In genomic region chr7:133684701-133685100, GRCm38 (mm10) we compare ENCODE assay signal across 31 mouse cellular contexts. TPM values are rescaled to one million over a fixed set of nuclear protein-coding genes. Genes with fewer than 3 reads are reported as not detected.
A peak's percentile ranks its signal among the peaks of the same experiment; 100 is the strongest.
DNase-seq lines count a peak whose midpoint lies in the region; ATAC-seq lines count a peak whose summit lies in the region.
"Had no signal": no experiment of that assay in that cellular context is flagged by ENCODE, and none has a peak within 500 bp of the region (broad histone marks: within the 10 kb centered on the region; RNA-seq: fewer than 3 reads in every experiment).

No protein-coding gene starts in this region.

- H3K4me2 ChIP-seq in liver, embryonic 15.5 days, result no peak overlapping the region
- no peak overlapping the region for H3K4me2 ChIP-seq in intestine, embryonic 16.5 days (ENCODE audit: low read depth, low read length)
- H3K4me2 ChIP-seq: embryonic facial prominence, embryonic 13.5 days; forebrain, embryonic 12.5 days; forebrain, embryonic 15.5 days; heart, embryonic 11.5 days; hindbrain, embryonic 13.5 days had no signal

- no peaks in the 10 kb centered on the region for H3K4me1 ChIP-seq in liver, embryonic 15.5 days (replicated peaks)
- no peaks in the 10 kb centered on the region for H3K4me1 ChIP-seq in intestine, embryonic 16.5 days (ENCODE audit: control insufficient read depth, insufficient read depth, low read length)
- H3K4me1 ChIP-seq: embryonic facial prominence, embryonic 10.5 days; embryonic facial prominence, embryonic 13.5 days; forebrain, embryonic 12.5 days; forebrain, embryonic 15.5 days; hindbrain, embryonic 10.5 days; hindbrain, embryonic 13.5 days had no signal

- 0 out of 2 replicates have a peak, but pooled peaks have one; percentile 6 for ATAC-seq in liver, embryonic 15.5 days (ENCODE audit: insufficient read depth)
- peak; percentile 89 for ATAC-seq in common myeloid progenitor, adult 5-6 weeks (replicated peaks; ENCODE audit: low read depth, poor library complexity, severe bottlenecking)
- peak; percentile 53 for ATAC-seq in megakaryocyte, adult 5-6 weeks (ENCODE audit: poor library complexity, severe bottlenecking)
- no peak for ATAC-seq in intestine, embryonic 16.5 days
- ATAC-seq: forebrain, embryonic 15.5 days; hindbrain, embryonic 16.5 days; Patski had no signal

- WGBS in liver, embryonic 15.5 days (ENCODE audit: insufficient replicate concordance), result 77% methylated on average over 6 of the region's 6 CpGs
- 89% methylated on average over 6 of the region's 6 CpGs for WGBS in intestine, embryonic 16.5 days

- no peak overlapping the region for H3K4me3 ChIP-seq in liver, embryonic 15.5 days (replicated peaks)
- H3K4me3 ChIP-seq in intestine, embryonic 16.5 days (ENCODE audit: low read length), result no peak overlapping the region
- H3K4me3 ChIP-seq: embryonic facial prominence, embryonic 10.5 days; embryonic facial prominence, embryonic 13.5 days; erythroblast, embryonic 14.5 days; forebrain, embryonic 12.5 days; forebrain, embryonic 15.5 days; hindbrain, embryonic 10.5 days; hindbrain, embryonic 13.5 days had no signal

- no peaks in the 10 kb centered on the region for H3K9me3 ChIP-seq in liver, embryonic 15.5 days (replicated peaks)
- H3K9me3 ChIP-seq in intestine, embryonic 16.5 days (ENCODE audit: control insufficient read depth, low read length), result peaks cover 8% of the 10 kb centered on the region; the same call in 1 of the 2 replicates
- H3K9me3 ChIP-seq: forebrain, embryonic 15.5 days had no signal

- peaks cover 60% of the 10 kb centered on the region for H3K36me3 ChIP-seq in liver, embryonic 15.5 days (replicated peaks)
- peaks cover 14% of the 10 kb centered on the region; the same call in 1 of the 2 replicates for H3K36me3 ChIP-seq in intestine, embryonic 16.5 days (ENCODE audit: control insufficient read depth, insufficient read depth, low read length)

- no peak overlapping the region for H3K9ac ChIP-seq in liver, embryonic 15.5 days
- no peak overlapping the region for H3K9ac ChIP-seq in intestine, embryonic 16.5 days (ENCODE audit: low read depth, low read length)
- H3K9ac ChIP-seq: embryonic facial prominence, embryonic 13.5 days; forebrain, embryonic 12.5 days; forebrain, embryonic 15.5 days; hindbrain, embryonic 13.5 days had no signal

- no peaks in the 10 kb centered on the region for H3K27me3 ChIP-seq in liver, embryonic 15.5 days
- H3K27me3 ChIP-seq in intestine, embryonic 16.5 days (replicated peaks; ENCODE audit: control insufficient read depth, insufficient read depth, low read length), result no peaks in the 10 kb centered on the region
- H3K27me3 ChIP-seq: embryonic facial prominence, embryonic 13.5 days; forebrain, embryonic 12.5 days; forebrain, embryonic 15.5 days; hindbrain, embryonic 13.5 days; Patski had no signal

- no peak for DNase-seq in liver
- DNase-seq in layer of hippocampus, adult 18-20 months (ENCODE audit: low spot score in 2 of 2), result no peak
- DNase-seq in cerebellum, postnatal 36 days, result no peak
- DNase-seq: adrenal gland, postnatal 10 days; adrenal gland, postnatal 36 days; cerebellum, adult 18-20 months; cerebellum, adult 9-10 months; cerebellum, postnatal 14 days; embryo, embryonic 11 days; gastrocnemius, postnatal 10 days; gastrocnemius, postnatal 36 days; heart, adult 11 months had no signal

- no peak overlapping the region for H3K27ac ChIP-seq in liver, embryonic 15.5 days (replicated peaks)
- H3K27ac ChIP-seq in intestine, embryonic 16.5 days (ENCODE audit: low read length), result no peak overlapping the region
- H3K27ac ChIP-seq: embryonic facial prominence, embryonic 10.5 days; embryonic facial prominence, embryonic 13.5 days; forebrain, embryonic 12.5 days; forebrain, embryonic 15.5 days; hindbrain, embryonic 10.5 days; hindbrain, embryonic 13.5 days had no signal

RNA-seq across cellular contexts. Expression of gene Mmp21, which starts 4.8 kb away (rescaled TPM):
- polyA plus RNA-seq in liver, embryonic 15.5 days (2015; fragmentation: Nextera tagmentation; extraction: Ambion mirVana), result not detected in 2 replicates
- not detected in 2 replicates for total RNA-seq in common myeloid progenitor, adult 5-6 weeks (2017)
- total RNA-seq in megakaryocyte, adult 5-6 weeks (2015), result not detected in 2 replicates
- total RNA-seq in megakaryocyte, adult 5-6 weeks (2017), result not detected in 2 replicates
- 0.07 TPM in 1 of 2 replicates, not detected in the other for polyA plus RNA-seq in intestine, embryonic 16.5 days (2015; fragmentation: Nextera tagmentation; extraction: Ambion mirVana)
- total RNA-seq in layer of hippocampus, adult 18-20 months (2021), result under 1 TPM; 0.20 to 0.25 TPM
- total RNA-seq: adrenal gland, adult 18-20 months; adrenal gland, postnatal 10 days; adrenal gland, postnatal 36 days; gastrocnemius, postnatal 10 days; gastrocnemius, postnatal 36 days; heart, adult 8-10 months; heart, postnatal 25 days had no signal
- polyA plus RNA-seq: embryonic facial prominence, embryonic 13.5 days; forebrain, embryonic 12.5 days; forebrain, embryonic 15.5 days; heart, embryonic 14.5 days; heart, postnatal 0 days; hindbrain, embryonic 10.5 days; hindbrain, embryonic 13.5 days; Patski had no signal

RNA-seq across cellular contexts. Expression of gene Bccip, which starts 24.4 kb away (rescaled TPM):
- 72.0 and 74.4 TPM in 2 replicates for polyA plus RNA-seq in liver, embryonic 15.5 days (2015; fragmentation: Nextera tagmentation; extraction: Ambion mirVana)
- total RNA-seq in common myeloid progenitor, adult 5-6 weeks (2017), result 130 and 142 TPM in 2 replicates
- 59.0 and 61.6 TPM in 2 replicates for total RNA-seq in megakaryocyte, adult 5-6 weeks (2015)
- total RNA-seq in megakaryocyte, adult 5-6 weeks (2017), result 66.8 and 70.6 TPM in 2 replicates
- 134 and 158 TPM in 2 replicates for polyA plus RNA-seq in intestine, embryonic 16.5 days (2015; fragmentation: Nextera tagmentation; extraction: Ambion mirVana)
- 10 to 100 TPM; 64.7 to 67.8 TPM for total RNA-seq in layer of hippocampus, adult 18-20 months (2021)

RNA-seq across cellular contexts. Expression of gene Uros, which starts 25.2 kb away (rescaled TPM):
- polyA plus RNA-seq in liver, embryonic 15.5 days (2015; fragmentation: Nextera tagmentation; extraction: Ambion mirVana), result 175 and 179 TPM in 2 replicates
- total RNA-seq in common myeloid progenitor, adult 5-6 weeks (2017), result 21.7 and 37.6 TPM in 2 replicates
- 9.0 and 14.0 TPM in 2 replicates for total RNA-seq in megakaryocyte, adult 5-6 weeks (2015)
- 13.1 and 14.3 TPM in 2 replicates for total RNA-seq in megakaryocyte, adult 5-6 weeks (2017)
- polyA plus RNA-seq in intestine, embryonic 16.5 days (2015; fragmentation: Nextera tagmentation; extraction: Ambion mirVana), result 33.5 and 37.2 TPM in 2 replicates
- total RNA-seq in layer of hippocampus, adult 18-20 months (2021), result 10 to 100 TPM; 18.4 to 19.1 TPM

RNA-seq across cellular contexts. Expression of gene Edrf1, which starts 47.4 kb away (rescaled TPM):
- polyA plus RNA-seq in liver, embryonic 15.5 days (2015; fragmentation: Nextera tagmentation; extraction: Ambion mirVana), result 8.3 and 11.4 TPM in 2 replicates
- 31.3 and 35.5 TPM in 2 replicates for total RNA-seq in common myeloid progenitor, adult 5-6 weeks (2017)
- 10.3 and 10.5 TPM in 2 replicates for total RNA-seq in megakaryocyte, adult 5-6 weeks (2015)
- total RNA-seq in megakaryocyte, adult 5-6 weeks (2017), result 14.6 and 24.0 TPM in 2 replicates
- polyA plus RNA-seq in intestine, embryonic 16.5 days (2015; fragmentation: Nextera tagmentation; extraction: Ambion mirVana), result 13.7 and 14.1 TPM in 2 replicates
- total RNA-seq in layer of hippocampus, adult 18-20 months (2021), result 10 to 100 TPM; 27.9 to 28.9 TPM
